Mouse (Mus musculus) heart, postnatal 0 days (tissue): ENCODE measurements around the gene Wfdc3.

Experiments used
- CTCF ChIP-seq: IDR thresholded peaks from 2 replicates; pipeline ENCODE4 v1.5.1; 2016; ENCODE audit warnings: antibody characterized with exemption, control low read depth, low read depth
- EP300 ChIP-seq: IDR thresholded peaks from 2 replicates; pipeline ENCODE4 v1.6.1; 2016; ENCODE audit warnings: antibody characterized with exemption, low read depth

DNA sequence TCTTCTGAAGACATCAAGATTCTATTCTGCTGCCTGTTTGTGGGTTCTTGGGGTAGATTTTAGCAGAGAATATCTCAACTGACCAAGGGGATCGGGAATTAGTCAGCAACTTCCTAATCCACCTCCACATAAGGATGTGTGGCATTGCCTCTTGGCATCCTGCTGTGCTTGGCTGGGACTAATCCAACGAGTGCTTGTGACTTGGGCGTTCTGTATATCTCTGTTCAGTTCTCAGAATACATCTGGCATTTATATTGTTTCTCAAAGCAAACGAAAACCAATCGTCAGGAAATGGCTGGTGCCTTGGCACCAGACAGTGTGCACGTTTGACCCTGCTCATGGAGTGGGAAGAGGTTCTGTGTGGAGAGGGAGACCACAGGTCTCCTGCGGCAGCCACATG lies 5.9 kb downstream of the Wfdc3 start:
- TF ChIP-seq CTCF (no peak), EP300 (no peak)
